Mouse (Mus musculus): ENCODE measurements around the gene Afg1l. TPM values are rescaled to one million over a fixed set of nuclear protein-coding genes. Genes with fewer than 3 reads are reported as not detected.
A peak's percentile ranks its signal among the peaks of the same experiment; 100 is the strongest.

Afg1l gene
- polyA plus RNA-seq, 1 experiment from 2014 or later = 7.1 TPM

DNA sequence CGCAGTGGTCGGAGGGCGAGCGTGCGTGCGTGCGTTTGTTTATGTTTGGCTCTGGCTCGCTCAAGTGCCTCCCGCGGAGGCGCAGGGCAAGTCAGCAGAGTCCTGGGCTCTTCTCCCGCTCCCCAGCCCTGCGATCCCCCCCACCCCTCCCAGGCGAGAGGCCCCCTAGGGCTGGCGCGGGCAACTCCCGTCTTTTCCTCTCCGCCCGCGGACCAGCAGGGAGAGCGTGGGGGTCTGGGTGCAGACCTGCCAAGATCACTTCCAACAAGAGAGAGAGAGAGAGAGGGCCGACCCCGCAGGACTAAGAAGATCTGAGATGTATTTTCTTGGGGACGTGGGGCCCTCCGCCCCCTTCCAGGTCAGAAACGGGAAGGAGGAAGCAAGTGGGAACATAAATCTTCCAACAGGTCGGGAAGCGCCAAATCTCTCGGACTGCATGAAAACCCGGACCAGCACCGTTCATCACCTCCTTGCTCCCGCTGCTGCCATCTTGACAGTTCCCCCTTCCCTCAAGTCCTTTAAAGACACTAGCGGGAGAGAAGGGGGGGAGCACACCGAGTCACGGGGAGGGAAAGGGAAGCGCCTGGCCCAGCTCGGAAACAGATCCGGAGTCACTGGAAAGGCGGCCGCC lies 202.4 kb downstream of the Afg1l start:
- peaks cover 24% of the 10 kb centered on the region for H3K4me1 ChIP-seq (ENCODE audit: insufficient read depth, low read depth, low read length)

DNA sequence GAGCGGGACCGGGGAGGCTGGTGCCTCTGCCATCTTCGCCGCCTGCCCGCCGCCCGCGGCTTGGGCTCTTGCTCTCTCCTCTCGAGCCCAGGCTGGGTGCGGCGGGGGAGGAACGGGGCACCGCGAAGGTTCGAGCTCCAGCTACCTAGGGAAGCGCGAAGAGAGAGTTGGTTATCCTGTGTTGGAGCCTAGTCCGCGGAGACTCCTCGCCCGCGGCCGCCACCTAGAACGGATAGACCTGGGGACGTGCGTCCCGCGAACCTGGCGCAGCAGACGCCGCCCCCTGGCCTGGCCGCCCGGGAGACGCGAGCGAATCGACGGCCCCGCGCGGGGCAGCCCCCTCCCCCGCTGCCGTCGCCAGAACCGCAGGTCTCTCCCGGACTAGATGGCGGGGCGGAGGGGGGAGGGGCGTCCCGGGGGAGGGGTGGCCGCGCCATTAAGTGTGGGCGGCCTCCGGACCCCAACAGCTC lies 202.9 kb downstream of the Afg1l start:
- Histone ChIP-seq H3K27me3 (replicated peaks; ENCODE audit: insufficient read depth, low read length) (no peaks in the 10 kb centered on the region), H3K36me3 (ENCODE audit: insufficient read depth, low read length) (no peaks in the 10 kb centered on the region), H3K4me2 (replicated peaks; ENCODE audit: low read depth, low read length) (peak overlapping the region; percentile 98), H3K4me3 (ENCODE audit: low read depth, low read length) (peak overlapping the region; percentile 85), H3K4me1 (ENCODE audit: insufficient read depth, low read depth, low read length) (peaks cover 25% of the 10 kb centered on the region), H3K9ac (replicated peaks; ENCODE audit: low read depth) (peak overlapping the region; percentile 88), H3K27ac (ENCODE audit: low read length) (peak overlapping the region; percentile 96), H3K9me3 (ENCODE audit: low read length) (no peaks in the 10 kb centered on the region)
- TF ChIP-seq CTCF (IDR thresholded peaks at IDR 0.05) (no peak), EP300 (IDR thresholded peaks at IDR 0.05) (no peak)
- WGBS = 5% methylated on average over 23 of the region's 54 CpGs
- ATAC-seq = no peak
- peak; percentile 70 for DNase-seq (ENCODE audit: low spot score)

More for the DNA sequence above, 202.4 kb downstream of the Afg1l start:
- 0 out of 2 replicates have a peak, but pooled peaks have one; percentile 13 for TF ChIP-seq EP300 (IDR thresholded peaks at IDR 0.05)
- no peak for TF ChIP-seq CTCF (IDR thresholded peaks at IDR 0.05)
- no peaks in the 10 kb centered on the region for H3K27me3 ChIP-seq (replicated peaks; ENCODE audit: insufficient read depth, low read length)
- H3K36me3 ChIP-seq (ENCODE audit: insufficient read depth, low read length) = no peaks in the 10 kb centered on the region
- H3K4me3 ChIP-seq (ENCODE audit: low read depth, low read length) = peak overlapping the region; percentile 85
- H3K9me3 ChIP-seq (ENCODE audit: low read length) = no peaks in the 10 kb centered on the region
- H3K27ac ChIP-seq (ENCODE audit: low read length) = peak overlapping the region; percentile 96
- peak overlapping the region; percentile 98 for H3K4me2 ChIP-seq (replicated peaks; ENCODE audit: low read depth, low read length)
- H3K9ac ChIP-seq (replicated peaks; ENCODE audit: low read depth) = peak overlapping the region; percentile 88
- ATAC-seq = peak; percentile 1; the same call in 1 of the 2 replicates
- peak; percentile 84 for DNase-seq (ENCODE audit: low spot score)
- WGBS = 0% methylated on average over 37 of the region's 40 CpGs

DNA sequence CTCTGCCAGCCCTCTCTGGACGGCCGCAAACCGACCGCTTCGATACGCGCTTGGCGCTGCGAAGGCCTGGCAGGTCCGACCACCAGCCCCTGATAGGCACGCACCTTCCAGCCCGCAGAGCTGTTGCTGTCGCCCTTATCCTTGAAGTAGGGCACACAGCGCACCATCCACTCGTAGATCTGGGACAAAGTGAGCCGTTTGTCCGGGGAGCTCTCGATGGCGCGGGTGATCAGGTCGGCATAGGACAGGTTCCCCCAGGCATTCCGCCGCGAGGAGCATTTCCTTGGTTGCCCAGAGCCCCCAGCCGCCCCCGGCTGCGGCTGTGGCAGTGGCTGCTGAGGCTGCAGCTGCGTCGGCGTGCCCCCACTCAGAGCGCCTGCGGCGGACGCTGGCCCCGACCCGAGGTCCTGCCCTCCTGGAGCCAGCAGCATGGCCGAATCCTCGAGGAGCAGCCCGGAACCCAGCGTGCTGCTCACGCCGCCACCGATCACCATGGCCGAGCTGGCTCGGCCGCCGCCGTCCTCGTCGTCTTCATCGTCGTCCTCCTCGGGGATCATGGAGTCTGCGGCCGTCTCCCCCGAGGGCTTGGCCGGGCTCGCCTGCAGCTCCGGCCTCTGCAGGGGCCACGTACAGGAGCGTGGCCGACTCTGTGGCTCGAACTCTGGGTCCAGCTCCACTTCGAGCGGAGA lies 203.5 kb downstream of the Afg1l start:
- DNase-seq (ENCODE audit: low spot score) = no peak
- no peak for TF ChIP-seq CTCF (IDR thresholded peaks at IDR 0.05)
- TF ChIP-seq EP300 (IDR thresholded peaks at IDR 0.05) = no peak
- Histone ChIP-seq H3K4me2 (replicated peaks; ENCODE audit: low read depth, low read length) (peak overlapping the region; percentile 98), H3K4me3 (ENCODE audit: low read depth, low read length) (peak overlapping the region; percentile 85), H3K27ac (ENCODE audit: low read length) (peak overlapping the region; percentile 96), H3K9ac (replicated peaks; ENCODE audit: low read depth) (peak overlapping the region; percentile 88), H3K27me3 (replicated peaks; ENCODE audit: insufficient read depth, low read length) (no peaks in the 10 kb centered on the region), H3K4me1 (ENCODE audit: insufficient read depth, low read depth, low read length) (peaks cover 27% of the 10 kb centered on the region), H3K36me3 (ENCODE audit: insufficient read depth, low read length) (0 out of 2 replicates have a peak, but pooled peaks cover 2% of the 10 kb centered on the region), H3K9me3 (ENCODE audit: low read length) (no peaks in the 10 kb centered on the region)
- ATAC-seq = no peak
- 3% methylated on average over 60 of the region's 65 CpGs for WGBS

DNA sequence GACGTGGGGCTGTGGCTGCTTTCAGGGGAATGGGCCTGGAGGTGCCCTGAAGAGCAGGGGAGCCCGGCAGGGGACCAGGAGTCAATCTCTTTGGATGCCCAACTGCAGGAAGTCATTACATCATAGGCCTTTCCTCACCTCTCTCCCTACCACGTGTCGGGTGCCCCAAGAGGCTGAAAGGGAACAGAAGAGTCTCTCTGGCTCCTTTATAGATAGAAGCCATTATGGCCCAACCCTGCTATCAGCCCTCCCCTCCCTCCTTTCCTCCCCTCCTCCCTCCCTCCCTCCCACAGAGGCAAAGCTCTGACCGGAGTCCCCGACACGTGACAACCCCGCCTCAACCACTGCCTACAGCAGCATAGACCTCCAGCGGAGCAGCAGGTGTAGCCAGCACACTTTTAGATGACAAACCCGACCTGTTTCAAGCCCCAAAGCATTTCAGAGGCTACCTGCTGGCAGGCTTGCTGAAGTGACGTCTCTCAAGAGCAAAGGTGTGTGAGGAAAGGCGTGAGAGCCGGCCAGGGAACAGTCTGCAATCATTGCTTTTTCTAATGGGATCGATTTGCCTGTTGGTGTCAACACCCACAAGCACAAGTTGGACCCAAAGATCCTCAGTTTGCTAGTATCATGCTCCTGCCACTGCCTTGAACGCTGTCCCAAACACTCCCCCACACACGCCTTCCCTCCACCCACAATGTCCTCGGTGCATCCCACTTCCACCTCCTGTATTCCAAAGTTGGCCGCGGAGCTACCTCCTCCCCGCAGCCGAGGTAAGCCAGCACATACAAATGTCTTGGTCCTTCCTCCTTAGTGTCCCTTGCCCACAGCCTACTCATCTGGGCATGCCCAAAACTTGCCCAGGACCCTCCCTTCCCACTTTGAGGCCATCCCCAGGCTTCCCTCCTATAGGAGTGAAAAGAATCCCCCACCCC lies 204.3 kb downstream of the Afg1l start:
- peak overlapping the region; percentile 85 for H3K4me3 ChIP-seq (ENCODE audit: low read depth, low read length)
- peaks cover 32% of the 10 kb centered on the region for H3K4me1 ChIP-seq (ENCODE audit: insufficient read depth, low read depth, low read length)
- 0 out of 2 replicates have a peak, but pooled peaks cover 5% of the 10 kb centered on the region for H3K36me3 ChIP-seq (ENCODE audit: insufficient read depth, low read length)
- H3K27me3 ChIP-seq (replicated peaks; ENCODE audit: insufficient read depth, low read length) = no peaks in the 10 kb centered on the region
- peak overlapping the region; percentile 88 for H3K9ac ChIP-seq (replicated peaks; ENCODE audit: low read depth)
- peak; percentile 86 for DNase-seq (ENCODE audit: low spot score)
- no peak for ATAC-seq
- H3K9me3 ChIP-seq (ENCODE audit: low read length) = no peaks in the 10 kb centered on the region
- 17% methylated on average over 21 of the region's 21 CpGs for WGBS
- peak overlapping the region; percentile 96 for H3K27ac ChIP-seq (ENCODE audit: low read length)
- TF ChIP-seq EP300 (IDR thresholded peaks at IDR 0.05) = peak; percentile 47; the same call in 1 of the 2 replicates
- TF ChIP-seq CTCF (IDR thresholded peaks at IDR 0.05) = no peak
- H3K4me2 ChIP-seq (replicated peaks; ENCODE audit: low read depth, low read length) = peak overlapping the region; percentile 98

DNA sequence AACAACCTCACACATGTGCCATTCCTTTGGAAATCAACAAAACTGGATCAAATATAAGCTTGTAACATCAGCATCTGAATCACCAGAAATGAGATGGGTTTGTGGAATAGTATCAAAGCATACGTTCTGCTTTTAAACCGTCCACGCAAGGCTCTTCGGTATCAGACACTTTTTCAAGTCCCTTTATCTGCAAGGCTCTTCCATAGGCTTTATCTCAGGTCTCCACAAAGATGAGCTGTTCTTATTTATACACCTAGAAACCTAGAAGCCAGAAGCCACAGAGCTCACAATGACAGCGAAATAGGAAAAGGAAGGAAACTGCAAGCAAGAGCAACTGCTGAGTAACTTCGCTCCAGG lies 205.0 kb downstream of the Afg1l start:
- Histone ChIP-seq H3K36me3 (ENCODE audit: insufficient read depth, low read length) (peaks cover 8% of the 10 kb centered on the region; the same call in 1 of the 2 replicates), H3K4me3 (ENCODE audit: low read depth, low read length) (peak overlapping the region; percentile 85), H3K4me2 (replicated peaks; ENCODE audit: low read depth, low read length) (peak overlapping the region; percentile 98), H3K27me3 (replicated peaks; ENCODE audit: insufficient read depth, low read length) (no peaks in the 10 kb centered on the region), H3K9ac (replicated peaks; ENCODE audit: low read depth) (no peak overlapping the region), H3K4me1 (ENCODE audit: insufficient read depth, low read depth, low read length) (peaks cover 30% of the 10 kb centered on the region), H3K27ac (ENCODE audit: low read length) (peak overlapping the region; percentile 96; the same call in 1 of the 2 replicates), H3K9me3 (ENCODE audit: low read length) (no peaks in the 10 kb centered on the region)
- no peak for DNase-seq (ENCODE audit: low spot score)
- no peak for ATAC-seq
- TF ChIP-seq CTCF (IDR thresholded peaks at IDR 0.05) (no peak), EP300 (IDR thresholded peaks at IDR 0.05) (no peak)
- 58% methylated on average over 6 of the region's 6 CpGs for WGBS
